Mouse (Mus musculus): ENCODE data around the gene Gpnmb. TPM values are rescaled to one million over a fixed set of nuclear protein-coding genes. Genes with fewer than 3 reads are reported as not detected.

Gene Gpnmb
- total RNA-seq, 2 experiments from 2014 or later: not detected

GRCm38 (mm10) chr6:49079313-49079712, 43.0 kb downstream of the Gpnmb start:
- ATAC-seq (replicated peaks; ENCODE audit: low FRiP score, poor library complexity, severe bottlenecking): no peak

- ATAC-seq (replicated peaks; ENCODE audit: low FRiP score, poor library complexity, severe bottlenecking): no peak
Measured at GRCm38 (mm10) chr6:49083008-49083407, 46.7 kb downstream of the Gpnmb start.

- ATAC-seq (replicated peaks; ENCODE audit: low FRiP score, poor library complexity, severe bottlenecking): no peak
Measured at GRCm38 (mm10) chr6:49094968-49095367, 58.6 kb downstream of the Gpnmb start.

- ATAC-seq (replicated peaks; ENCODE audit: low FRiP score, poor library complexity, severe bottlenecking): no peak
Measured at GRCm38 (mm10) chr6:49096421-49096820, 60.1 kb downstream of the Gpnmb start.

- ATAC-seq (replicated peaks; ENCODE audit: low FRiP score, poor library complexity, severe bottlenecking): no peak
Measured at GRCm38 (mm10) chr6:49096933-49097461, 60.7 kb downstream of the Gpnmb start.

GRCm38 (mm10) chr6:49097596-49098110, 61.3 kb downstream of the Gpnmb start:
- no peak for ATAC-seq (replicated peaks; ENCODE audit: low FRiP score, poor library complexity, severe bottlenecking)

GRCm38 (mm10) chr6:49099086-49099485, 62.7 kb downstream of the Gpnmb start:
- ATAC-seq (replicated peaks; ENCODE audit: low FRiP score, poor library complexity, severe bottlenecking): no peak

GRCm38 (mm10) chr6:49106746-49107500, 70.6 kb downstream of the Gpnmb start:
- no peak for ATAC-seq (replicated peaks; ENCODE audit: low FRiP score, poor library complexity, severe bottlenecking)

GRCm38 (mm10) chr6:49109196-49109595, 72.8 kb downstream of the Gpnmb start:
- no peak for ATAC-seq (replicated peaks; ENCODE audit: low FRiP score, poor library complexity, severe bottlenecking)

- no peak for ATAC-seq (replicated peaks; ENCODE audit: low FRiP score, poor library complexity, severe bottlenecking)
Measured at GRCm38 (mm10) chr6:49113895-49114294, 77.5 kb downstream of the Gpnmb start.

- no peak for ATAC-seq (replicated peaks; ENCODE audit: low FRiP score, poor library complexity, severe bottlenecking)
Measured at GRCm38 (mm10) chr6:49114457-49114856, 78.1 kb downstream of the Gpnmb start.

GRCm38 (mm10) chr6:49115550-49115949, 79.2 kb downstream of the Gpnmb start:
- no peak for ATAC-seq (replicated peaks; ENCODE audit: low FRiP score, poor library complexity, severe bottlenecking)

- no peak for ATAC-seq (replicated peaks; ENCODE audit: low FRiP score, poor library complexity, severe bottlenecking)
Measured at GRCm38 (mm10) chr6:49116241-49116640, 79.9 kb downstream of the Gpnmb start.

- ATAC-seq (replicated peaks; ENCODE audit: low FRiP score, poor library complexity, severe bottlenecking): no peak
Measured at GRCm38 (mm10) chr6:49118446-49118845, 82.1 kb downstream of the Gpnmb start.

GRCm38 (mm10) chr6:49119462-49120135, 83.3 kb downstream of the Gpnmb start:
- ATAC-seq (replicated peaks; ENCODE audit: low FRiP score, poor library complexity, severe bottlenecking): no peak

- no peak for ATAC-seq (replicated peaks; ENCODE audit: low FRiP score, poor library complexity, severe bottlenecking)
Measured at GRCm38 (mm10) chr6:49120370-49120769, 84.0 kb downstream of the Gpnmb start.

Other genes with a start within 250 kb of the Gpnmb start
- gene Tmem176a, start 195.6 kb upstream of the Gpnmb start, total RNA-seq (2015; ENCODE audit: low replicate concordance): 6.1 and 8.8 TPM in 2 replicates
- 2.7 and 13.4 TPM in 2 replicates for gene Tmem176a, start 195.6 kb upstream of the Gpnmb start, total RNA-seq (2017; ENCODE audit: low replicate concordance)
- gene Tmem176b, start 195.1 kb upstream of the Gpnmb start, total RNA-seq (2015; ENCODE audit: low replicate concordance): 15.5 and 18.4 TPM in 2 replicates
- gene Tmem176b, start 195.1 kb upstream of the Gpnmb start, total RNA-seq (2017; ENCODE audit: low replicate concordance): 3.6 and 15.5 TPM in 2 replicates
- not detected in 2 replicates for gene Aoc1, start 163.7 kb upstream of the Gpnmb start, total RNA-seq (2015; ENCODE audit: low replicate concordance)
- not detected in 2 replicates for gene Aoc1, start 163.7 kb upstream of the Gpnmb start, total RNA-seq (2017; ENCODE audit: low replicate concordance)
- gene 1600015I10Rik, start 106.7 kb upstream of the Gpnmb start, total RNA-seq (2015; ENCODE audit: low replicate concordance): not detected in 2 replicates
- not detected in 2 replicates for gene 1600015I10Rik, start 106.7 kb upstream of the Gpnmb start, total RNA-seq (2017; ENCODE audit: low replicate concordance)
- gene Doxl2, start 61.6 kb upstream of the Gpnmb start, total RNA-seq (2015; ENCODE audit: low replicate concordance): not detected in 2 replicates
- gene Doxl2, start 61.6 kb upstream of the Gpnmb start, total RNA-seq (2017; ENCODE audit: low replicate concordance): not detected in 2 replicates
- gene Svs1, start 49.7 kb upstream of the Gpnmb start, total RNA-seq (2015; ENCODE audit: low replicate concordance): not detected in 2 replicates
- not detected in 2 replicates for gene Svs1, start 49.7 kb upstream of the Gpnmb start, total RNA-seq (2017; ENCODE audit: low replicate concordance)
- gene Malsu1, start 37.2 kb downstream of the Gpnmb start, total RNA-seq (2015; ENCODE audit: low replicate concordance): 4.2 and 21.6 TPM in 2 replicates
- gene Malsu1, start 37.2 kb downstream of the Gpnmb start, total RNA-seq (2017; ENCODE audit: low replicate concordance): 0.45 and 6.3 TPM in 2 replicates
- not detected in 2 replicates for gene Igf2bp3, start 178.4 kb downstream of the Gpnmb start, total RNA-seq (2015; ENCODE audit: low replicate concordance)
- not detected in 2 replicates for gene Igf2bp3, start 178.4 kb downstream of the Gpnmb start, total RNA-seq (2017; ENCODE audit: low replicate concordance)
- gene Tra2a, start 227.5 kb downstream of the Gpnmb start, total RNA-seq (2015; ENCODE audit: low replicate concordance): 176 and 196 TPM in 2 replicates
- 116 and 133 TPM in 2 replicates for gene Tra2a, start 227.5 kb downstream of the Gpnmb start, total RNA-seq (2017; ENCODE audit: low replicate concordance)